Mouse (Mus musculus): ENCODE results near the gene Txn1. TPM values are rescaled to one million over a fixed set of nuclear protein-coding genes. Genes with fewer than 3 reads are reported as not detected.
A peak's percentile ranks its signal among the peaks of the same experiment; 100 is the strongest.

Txn1 gene
- total RNA-seq (2022): 100 to 1,000 TPM in 2 of 4 experiments, 10 to 100 TPM in 2; 93.4 to 104 (median 98.3) TPM

DNA sequence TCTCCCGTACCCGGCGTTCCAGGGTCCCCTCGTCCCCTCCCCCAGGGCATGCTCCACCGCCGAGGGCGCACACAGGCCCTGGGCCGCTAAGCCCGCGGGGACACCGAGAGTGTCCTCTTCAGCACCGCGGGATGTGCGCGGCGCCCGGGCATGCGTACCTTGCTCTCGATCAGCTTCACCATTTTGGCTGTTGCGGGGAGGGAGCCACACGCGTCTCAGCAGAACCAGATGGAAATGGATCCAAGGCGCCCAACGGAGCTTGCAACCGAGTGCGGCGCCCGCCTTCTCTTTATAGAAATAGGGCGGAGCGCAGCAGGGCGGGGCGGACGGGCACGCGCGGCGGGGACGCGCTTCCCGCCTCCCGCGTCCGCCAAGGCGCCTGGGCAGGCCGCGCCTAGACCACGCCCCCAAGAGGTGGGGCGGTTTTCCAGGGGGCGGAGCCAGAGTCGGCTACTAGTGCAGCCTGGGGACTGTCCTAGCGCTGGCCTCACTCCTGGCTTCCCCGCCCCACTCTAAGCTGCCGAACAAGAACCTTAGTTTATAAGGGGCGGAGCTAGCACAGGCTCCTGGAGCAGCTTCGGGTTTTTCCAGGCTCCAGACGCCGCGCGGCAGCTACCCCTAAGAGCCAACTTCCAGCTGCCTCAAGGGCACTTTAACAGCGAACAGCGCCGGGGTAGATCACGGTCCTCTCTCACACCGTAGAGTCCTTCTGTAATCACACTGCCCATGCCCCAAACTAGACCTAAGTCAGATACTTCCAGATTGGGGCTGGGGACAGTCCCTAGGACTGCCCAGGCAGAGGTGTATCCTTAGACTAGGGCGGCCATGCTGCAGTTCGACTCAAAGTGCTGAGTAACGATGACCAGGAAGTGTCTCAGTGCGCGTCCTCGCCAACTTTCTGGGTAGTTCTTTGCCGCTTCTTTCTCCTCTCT lies at the start of gene Txn1:
Gene Txn1 (minus strand): TSS at position 383 of the 932 bp plus-strand sequence.
- peak; percentile 88 to 96 for DNase-seq (ENCODE audit: low spot score in 2 of 2)

DNA sequence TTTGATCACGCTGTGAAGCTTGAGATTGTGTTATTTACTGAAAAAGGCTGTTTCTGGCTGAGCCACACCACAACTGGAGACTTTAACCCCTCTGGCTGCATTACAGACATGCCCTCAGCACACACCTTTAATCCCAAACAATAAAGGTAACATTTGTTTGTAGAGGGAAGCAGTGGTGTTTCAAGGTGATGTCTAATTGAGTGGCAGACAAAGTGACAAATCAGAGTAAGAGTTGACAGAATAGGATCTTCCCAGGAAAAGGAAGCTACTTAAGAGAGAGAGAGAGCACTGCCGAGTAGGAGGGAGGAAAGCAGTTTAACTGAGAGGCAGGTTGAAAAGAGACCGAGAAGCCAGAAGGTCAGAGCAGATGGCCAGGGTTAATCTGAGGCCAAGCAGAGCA lies 47.3 kb upstream of the Txn1 start:
- no peak for DNase-seq (ENCODE audit: low spot score in 2 of 2)

DNA sequence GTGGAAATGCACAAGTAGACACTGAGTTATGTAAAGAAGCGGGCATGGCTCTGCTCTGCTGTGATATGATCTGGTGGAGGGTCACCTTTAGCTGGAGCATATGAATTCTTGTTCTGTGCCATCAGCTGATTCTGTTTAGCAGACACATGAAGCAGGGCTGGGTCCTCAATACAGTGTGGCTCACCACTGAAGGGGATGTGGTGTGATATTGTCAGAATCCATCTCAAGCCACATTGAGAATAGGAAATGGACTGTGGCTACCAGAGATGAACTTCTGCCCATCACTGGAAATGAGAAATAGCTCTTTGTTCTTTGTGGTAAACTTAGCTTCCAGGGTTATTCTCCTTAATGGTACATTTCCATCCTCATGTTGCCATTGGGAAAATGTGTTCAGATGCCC lies 35.2 kb upstream of the Txn1 start:
- DNase-seq (ENCODE audit: low spot score in 2 of 2): no peak

DNA sequence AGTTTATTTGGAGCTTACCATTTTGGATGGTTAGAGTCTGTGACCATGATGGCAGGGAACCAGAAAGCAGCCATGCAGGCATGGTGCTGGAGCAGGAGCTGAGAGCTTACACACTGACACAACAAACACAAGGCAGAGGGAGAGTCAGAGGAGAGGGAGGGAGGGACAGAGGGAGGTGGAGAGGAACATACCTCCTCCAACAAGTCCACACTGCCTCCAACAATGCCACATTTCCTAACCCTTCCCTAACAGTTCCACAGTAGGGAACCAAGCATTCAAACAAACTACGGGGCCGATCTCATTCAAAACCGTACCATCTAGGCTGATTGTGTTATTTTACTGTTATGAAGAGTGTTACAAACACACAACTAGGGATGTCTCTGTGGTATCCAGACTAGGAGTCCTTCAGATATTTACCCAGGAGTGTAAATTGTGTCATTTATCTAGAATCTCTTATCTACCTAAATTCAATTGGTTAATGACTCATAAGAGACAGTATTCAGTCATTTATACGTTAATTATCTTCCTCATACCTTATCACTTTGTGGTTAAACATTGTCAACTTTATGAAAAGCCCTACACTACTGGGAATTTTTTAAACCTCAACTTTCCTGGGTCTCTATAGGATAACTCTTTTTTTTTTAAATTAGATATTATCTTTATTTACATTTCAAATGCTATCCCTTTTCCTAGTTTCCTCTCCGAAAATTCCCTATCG lies 18.3 kb upstream of the Txn1 start:
- DNase-seq (ENCODE audit: low spot score in 2 of 2): no peak

DNA sequence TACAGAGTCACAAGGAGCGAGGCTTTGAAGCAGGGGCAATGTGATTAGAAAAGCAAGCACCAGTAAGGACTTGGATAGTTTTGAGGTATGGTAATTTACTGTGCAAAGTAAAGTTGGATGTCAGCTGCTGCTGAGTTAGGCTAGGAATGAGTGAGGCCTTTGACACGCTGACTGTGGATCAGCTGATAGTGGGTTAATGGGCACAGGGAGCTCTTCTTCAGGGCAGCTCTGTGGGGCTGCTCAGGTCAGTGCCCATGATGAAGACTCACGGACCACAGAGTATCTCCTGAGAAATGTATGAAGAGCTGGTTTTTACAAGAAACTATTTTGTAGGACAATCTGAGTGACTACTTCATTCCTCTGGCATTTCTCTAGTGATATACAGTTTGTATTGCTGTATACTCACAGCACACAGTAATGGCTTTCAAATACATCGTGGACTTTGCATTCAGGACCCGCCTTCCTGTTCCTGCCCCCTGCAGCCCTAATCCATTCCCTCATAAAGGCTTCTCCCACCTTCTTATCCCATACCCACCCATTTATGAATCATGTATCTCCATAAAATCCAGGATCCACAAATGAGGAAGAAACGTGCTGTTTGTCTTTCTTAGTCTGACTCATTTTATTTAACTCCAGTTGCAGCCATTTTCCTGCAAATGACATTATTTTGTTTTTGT lies 17.5 kb upstream of the Txn1 start:
- no peak for DNase-seq (ENCODE audit: low spot score in 2 of 2)

DNA sequence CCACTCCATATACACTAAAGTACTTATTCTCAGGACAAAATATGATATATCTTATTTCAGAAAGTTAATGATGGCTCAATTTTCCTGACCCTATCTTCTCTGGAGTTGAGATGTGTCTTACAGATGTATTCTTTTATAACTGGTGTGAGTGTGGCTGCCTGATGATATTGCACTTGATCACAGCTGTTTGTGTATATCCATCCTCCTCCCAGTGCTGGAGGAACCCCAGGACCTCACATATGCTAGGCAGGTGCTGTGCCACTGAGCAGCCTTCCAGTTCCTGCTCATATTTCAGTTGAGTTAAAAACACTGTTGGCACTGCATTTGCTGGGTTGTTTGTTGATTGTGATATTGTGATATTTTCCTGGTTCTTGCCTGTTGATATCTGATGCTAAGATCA lies 14.1 kb upstream of the Txn1 start:
- no peak for DNase-seq (ENCODE audit: low spot score in 2 of 2)

DNA sequence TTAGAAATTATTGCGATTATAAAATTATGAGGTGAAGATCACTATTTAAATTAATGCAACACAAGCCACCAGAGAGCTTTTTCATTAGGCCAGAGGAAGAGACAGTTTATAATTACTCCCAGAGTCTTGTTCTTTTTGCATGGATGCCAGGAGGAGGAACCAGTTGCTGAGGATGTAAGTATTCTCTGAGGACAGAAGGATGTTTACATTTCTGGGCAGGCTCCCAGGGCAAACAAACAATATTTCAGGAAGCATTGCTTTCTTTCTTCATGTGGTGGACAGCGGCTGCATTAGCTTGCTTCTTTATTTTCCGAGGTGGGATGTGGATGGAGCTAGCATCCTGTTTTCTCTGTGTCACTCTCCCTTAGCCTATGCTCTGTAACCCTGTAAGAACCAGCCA lies 11.0 kb upstream of the Txn1 start:
- DNase-seq (ENCODE audit: low spot score in 2 of 2): no peak

DNA sequence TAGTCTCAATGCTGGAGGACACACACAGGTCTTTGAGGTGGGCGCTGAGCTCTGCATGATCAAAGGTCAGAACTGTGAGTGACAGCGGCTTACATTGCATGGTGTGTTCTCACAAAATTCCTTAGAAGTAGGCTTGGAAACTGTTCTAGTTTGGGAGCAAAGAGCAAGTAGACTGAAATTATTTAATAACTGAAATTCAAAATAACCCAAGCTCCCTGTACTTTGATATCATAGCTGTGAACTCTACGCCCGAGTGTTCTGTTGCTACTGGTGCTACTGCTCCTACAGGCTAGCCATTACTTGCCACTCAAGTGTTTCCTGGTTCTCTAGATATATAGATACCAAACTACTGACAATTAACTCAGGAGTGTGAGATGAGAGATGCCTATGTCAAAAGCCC lies 9.3 kb upstream of the Txn1 start:
- no peak for DNase-seq (ENCODE audit: low spot score in 2 of 2)

DNA sequence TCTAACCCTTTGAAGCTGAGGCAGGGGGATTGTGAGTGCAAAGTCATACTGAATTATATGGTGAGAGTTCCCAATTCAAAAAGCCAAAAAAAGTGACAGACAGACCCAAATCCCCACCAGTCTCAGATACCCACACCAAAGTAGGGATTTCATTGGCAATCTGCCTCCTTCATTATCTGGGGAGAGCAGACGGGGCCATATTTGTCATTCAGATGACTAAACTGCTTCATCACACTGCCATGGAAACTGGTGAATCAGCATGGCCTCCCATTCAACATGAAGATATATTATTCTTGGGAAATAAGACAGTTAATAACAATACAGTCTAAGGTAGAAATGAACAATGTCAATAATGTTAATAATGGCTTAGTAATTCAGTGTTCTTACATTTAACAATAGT lies 7.9 kb upstream of the Txn1 start:
- no peak for DNase-seq (ENCODE audit: low spot score in 2 of 2)

DNA sequence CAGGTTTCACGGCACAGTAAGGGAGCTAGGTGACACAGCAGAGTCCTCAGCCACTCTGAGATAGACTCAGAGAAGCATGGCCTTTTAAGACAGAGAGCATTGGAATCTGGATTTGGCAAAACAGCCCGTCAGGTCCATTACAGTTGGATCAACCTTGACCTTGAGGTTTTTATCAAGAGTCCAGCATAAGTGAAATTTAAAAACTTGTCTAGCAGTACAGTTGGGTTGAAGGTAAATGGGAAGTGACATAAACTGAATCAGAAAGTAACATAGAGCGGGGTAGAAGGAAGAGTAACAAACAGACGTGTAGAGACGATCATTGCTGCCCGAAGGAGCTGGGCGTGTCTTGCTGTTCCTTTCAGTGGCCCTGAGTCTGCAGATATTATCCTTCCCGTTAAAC lies 2.8 kb upstream of the Txn1 start:
- no peak for DNase-seq (ENCODE audit: low spot score in 2 of 2)

DNA sequence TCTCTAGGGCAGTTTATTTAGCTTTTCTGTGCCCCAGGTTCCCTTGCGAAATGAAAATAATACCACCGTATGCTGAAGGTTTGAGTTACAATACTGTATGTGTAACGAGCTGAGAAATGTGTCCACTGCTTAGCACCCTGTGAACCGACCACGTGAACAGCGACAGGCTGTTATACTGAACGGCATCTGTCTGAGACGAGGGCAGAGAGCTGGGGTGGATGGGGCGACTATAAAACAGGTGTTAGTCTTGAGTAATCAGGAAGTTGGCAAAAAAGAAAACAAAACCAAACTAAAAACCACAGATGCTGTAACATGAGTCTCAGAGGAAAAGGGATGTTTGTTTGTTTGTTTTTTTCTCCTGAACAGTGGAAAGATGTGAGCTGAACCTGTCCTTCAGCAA lies 1.9 kb upstream of the Txn1 start:
- no peak for DNase-seq (ENCODE audit: low spot score in 2 of 2)

DNA sequence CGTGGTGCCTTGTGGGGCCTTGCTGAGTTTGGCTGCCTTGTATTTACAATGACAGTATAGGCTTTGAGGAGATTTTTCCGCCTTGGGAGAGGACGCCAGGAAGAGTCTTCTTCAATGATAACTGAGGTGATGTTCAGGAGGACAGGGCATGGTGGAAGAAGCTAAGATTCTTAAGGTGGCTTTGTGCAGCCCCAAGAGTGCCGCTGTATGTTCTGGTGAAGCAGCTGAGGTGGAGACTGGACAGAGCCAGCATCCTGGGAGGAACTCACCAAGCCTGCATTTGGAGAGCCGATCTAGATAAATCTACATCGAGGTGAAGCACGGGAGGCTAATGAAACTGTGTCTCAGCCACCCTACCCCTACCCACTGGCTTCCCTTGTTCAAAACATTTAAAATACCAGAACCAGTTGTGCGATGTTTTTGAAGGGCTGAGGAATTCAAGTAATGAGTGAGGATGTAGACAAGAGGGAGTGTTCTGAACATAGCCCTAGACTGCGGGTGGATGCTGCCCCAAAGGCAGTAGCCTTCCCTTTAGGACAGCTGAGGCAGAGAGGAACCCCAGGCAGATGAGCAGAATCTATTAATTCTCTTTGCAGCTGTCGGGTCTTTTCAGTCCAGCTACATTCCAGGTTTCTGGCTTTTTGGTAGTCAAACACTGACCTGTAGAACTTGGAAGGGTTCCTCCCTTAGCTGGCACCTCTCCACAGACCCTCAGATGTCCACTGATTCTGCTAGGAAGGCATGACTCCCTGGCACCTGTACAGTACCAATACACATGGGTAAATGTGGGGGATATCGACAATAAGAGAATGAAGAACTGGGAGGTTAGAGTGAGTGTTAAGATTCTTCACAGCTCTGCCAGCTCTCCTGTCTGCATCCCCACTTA lies 1.2 kb upstream of the Txn1 start:
- no peak for DNase-seq (ENCODE audit: low spot score in 2 of 2)

DNA sequence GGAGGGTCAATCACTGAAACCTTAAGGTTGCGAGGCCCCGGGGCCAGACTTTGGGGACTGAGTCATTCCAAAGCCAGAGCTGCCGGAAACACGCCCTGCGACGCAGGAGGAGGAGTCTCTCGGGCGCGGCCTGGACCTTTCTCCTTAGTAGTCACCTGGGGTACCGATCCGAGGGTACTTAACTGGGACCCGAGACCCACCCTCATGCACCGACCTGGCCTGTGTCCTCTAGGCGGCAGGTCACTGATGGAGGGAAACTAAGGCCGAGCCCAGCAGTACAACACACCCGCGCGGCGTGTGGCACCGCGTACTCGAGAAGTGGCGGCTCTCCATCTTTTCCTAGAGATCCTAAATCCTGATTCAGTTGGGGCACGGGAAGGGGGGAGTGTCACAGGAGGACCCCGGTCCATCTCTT lies 660 bp downstream of the Txn1 start:
- DNase-seq (ENCODE audit: low spot score in 2 of 2): peak; percentile 42 to 47

DNA sequence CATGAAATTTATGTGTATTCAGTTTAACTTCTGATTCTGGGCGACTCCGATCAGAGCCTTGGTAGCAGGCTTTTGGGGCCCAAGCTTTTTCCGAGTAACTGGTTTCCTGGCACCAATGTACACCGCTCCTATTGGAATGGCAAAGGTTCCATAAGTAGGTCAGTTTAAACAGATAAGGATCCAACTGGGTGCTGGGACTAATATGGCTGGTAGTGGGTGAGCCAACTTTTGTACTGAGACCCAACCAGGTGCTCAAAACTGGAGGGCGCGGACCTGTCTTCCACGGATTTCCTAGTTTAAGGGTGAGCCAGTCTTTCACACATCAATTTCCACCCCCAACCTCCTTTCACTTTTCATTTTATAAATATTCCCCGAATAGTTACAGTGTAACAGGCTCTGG lies 1.2 kb downstream of the Txn1 start:
- DNase-seq (ENCODE audit: low spot score in 2 of 2): peak in 1 of 2 experiments; percentile 7

DNA sequence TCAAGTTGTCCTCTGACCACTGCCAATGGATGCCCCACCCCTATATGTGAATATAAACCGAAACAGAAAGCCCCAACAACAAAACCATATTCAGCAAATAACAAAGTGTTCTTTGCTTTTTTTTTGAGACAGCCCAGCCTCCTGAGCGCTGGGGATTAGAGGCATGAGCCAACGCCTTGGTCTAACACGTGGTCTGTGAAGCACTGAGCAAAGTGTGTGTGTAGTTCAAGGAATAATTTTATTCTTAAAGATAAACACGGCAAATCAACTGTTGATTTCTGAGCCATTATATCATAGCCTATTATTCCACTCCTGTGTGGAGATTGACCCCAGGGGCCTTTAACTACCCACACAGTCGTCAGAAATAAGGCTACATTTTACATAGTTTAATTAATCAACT lies 1.6 kb downstream of the Txn1 start:
- DNase-seq (ENCODE audit: low spot score in 2 of 2): no peak

DNA sequence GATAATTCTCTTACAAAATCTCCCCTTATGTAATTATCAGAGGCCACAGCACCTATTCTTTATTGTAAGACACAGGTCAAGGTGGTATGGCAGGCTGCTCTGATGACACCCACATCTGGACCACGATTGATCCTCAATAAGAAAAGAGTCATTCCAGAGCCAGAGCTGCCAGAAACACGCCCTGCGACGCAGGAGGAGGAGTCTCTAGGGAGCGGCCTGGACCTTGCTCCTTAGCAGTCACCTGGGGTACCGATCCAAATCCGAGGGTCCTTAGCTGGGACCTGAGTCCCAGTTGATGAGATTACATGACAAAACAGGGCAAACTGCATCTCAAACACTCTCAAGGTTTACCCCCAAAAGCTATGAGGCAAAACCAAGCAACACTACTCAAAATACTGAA lies 2.4 kb downstream of the Txn1 start:
- DNase-seq (ENCODE audit: low spot score in 2 of 2): no peak

DNA sequence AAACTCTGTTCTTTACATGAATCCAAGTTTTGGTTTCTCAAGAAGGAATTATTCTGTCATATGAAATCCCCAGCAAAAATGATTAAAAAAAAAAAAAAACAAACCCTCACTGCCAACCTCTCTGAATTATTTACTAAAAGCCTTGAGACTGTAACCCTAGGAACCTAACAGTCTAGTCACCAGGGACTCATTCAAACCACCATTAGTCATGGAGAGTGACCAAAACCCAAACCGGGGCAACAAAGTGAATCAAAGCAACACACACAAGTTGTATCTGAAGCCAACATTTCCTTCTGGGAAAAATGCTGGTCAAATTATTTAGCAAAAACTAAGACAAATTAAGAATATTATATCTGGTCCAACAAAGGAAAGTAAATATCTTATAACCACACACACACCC lies 3.3 kb downstream of the Txn1 start:
- DNase-seq (ENCODE audit: low spot score in 2 of 2): no peak

DNA sequence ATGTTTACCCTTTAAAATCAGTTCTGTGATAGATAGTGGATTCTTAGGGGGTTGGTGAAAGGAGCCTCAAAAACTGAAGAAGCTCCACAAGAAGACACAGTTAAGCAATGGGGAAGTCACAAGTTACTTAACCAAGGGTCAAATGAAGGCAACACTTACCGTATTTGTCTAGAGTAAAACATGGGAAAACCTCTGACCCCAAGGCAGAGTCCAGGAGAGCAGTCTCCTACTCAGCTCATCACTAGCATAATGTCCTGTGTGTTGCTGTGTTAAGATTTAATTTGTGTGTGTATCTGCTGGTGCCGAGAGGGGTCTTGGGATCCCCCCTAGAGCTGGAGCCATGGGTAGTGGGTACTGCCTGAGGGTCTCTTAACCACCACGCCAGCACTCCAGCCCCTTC lies 3.8 kb downstream of the Txn1 start:
- no peak for DNase-seq (ENCODE audit: low spot score in 2 of 2)

DNA sequence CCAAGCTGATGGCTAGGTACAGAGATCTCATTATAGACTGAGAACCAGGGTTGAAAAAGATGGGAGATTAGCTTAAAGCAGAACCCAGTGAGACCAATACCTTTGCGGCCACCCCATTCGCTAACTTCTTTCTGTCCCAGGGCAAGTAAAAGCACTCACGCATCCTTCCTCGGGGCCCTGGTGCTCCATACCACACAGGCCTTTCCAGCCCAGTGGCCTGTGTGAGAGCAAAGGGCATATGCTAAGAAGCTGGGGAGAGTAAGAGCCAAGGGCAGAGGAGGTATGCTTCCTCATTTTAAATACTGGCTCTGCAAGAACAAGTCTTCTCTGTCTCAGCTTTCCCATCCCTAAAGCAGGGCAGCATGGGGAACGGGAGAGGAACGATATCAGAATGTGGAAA lies 6.3 kb downstream of the Txn1 start:
- DNase-seq (ENCODE audit: low spot score in 2 of 2): no peak

DNA sequence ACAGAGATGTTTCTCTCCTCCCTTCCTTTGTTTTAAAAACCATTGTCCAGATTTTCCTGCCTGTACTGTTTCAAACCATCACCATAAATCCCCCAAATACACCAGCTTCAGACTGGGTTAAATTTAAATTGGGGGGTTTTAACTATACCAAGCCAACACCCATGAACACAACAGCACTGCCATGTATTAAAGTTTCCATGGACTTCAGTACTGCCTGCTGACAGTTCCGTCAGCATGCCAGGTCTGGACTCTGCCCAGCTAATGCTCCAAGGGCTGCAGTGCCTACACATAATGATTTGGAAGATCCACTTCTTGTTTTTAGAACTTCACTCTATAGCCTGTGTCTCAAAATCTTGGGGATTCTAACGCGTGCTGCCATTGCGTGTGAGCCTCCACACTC lies 8.7 kb downstream of the Txn1 start:
- DNase-seq (ENCODE audit: low spot score in 2 of 2): no peak

DNA sequence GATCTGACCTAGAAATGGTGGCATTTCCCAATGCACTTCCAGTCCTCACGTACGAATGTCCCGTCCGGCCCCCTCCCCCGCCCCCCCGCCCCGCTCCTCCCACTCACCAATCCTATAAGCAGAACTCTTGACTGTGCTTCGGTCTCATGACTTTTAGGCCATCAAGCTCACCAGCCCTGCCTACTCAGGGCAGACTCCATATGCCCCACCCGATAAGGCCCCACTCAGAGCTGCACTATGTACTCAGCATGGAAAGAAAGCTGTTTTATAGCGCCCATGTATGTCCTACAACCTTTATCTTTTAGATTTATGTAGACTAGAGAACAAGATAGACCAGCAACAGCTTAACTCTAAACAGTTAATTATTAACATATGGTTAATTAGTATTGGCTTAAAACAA lies 9.2 kb downstream of the Txn1 start:
- no peak for DNase-seq (ENCODE audit: low spot score in 2 of 2)
